Mouse (Mus musculus): ENCODE data around the gene Impdh1. TPM values are rescaled to one million over a fixed set of nuclear protein-coding genes. Genes with fewer than 3 reads are reported as not detected.
A peak's percentile ranks its signal among the peaks of the same experiment; 100 is the strongest.

Impdh1 gene
- polyA plus RNA-seq, 1 experiment from 2014 or later: 71.7 TPM

DNA sequence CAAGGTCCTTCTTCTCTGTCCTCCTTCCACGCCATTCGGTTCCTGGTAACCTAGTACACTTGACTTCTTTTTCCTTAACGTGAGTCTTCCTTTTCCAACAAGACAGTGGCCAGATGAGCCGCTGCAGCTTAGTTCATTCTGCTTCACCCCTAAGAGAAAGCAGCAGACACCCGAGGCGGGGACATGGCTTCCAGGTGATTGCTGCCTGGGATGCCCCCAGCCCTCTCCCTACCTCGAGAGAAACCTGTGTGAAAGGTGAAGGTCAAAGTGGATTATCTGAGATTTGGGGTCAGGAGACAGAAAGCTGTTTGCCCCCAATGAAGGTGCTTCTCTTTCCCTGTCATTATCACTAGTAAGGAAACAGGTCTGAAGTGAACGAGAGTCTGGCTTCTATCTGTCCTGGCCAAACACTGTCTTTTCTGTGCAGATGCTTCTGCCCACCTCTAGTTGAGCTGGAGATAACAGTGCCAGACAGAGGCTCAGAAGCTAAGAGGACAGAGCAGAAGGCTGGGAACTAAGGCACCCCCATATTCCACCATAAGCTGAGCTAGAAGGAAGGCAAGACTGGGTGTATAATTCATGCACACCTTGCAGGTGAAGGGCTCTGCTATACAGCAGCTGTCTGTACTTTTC, 16.8 kb downstream of the Impdh1 start:
- no peaks in the 10 kb centered on the region for H3K27me3 ChIP-seq
- H3K9me3 ChIP-seq: no peaks in the 10 kb centered on the region
- H3K4me2 ChIP-seq: peak overlapping the region; percentile 58
- peak overlapping the region; percentile 28; the same call in 1 of the 2 replicates for H3K9ac ChIP-seq
- peak overlapping the region; percentile 32 for H3K4me3 ChIP-seq
- no peak for ATAC-seq (ENCODE audit: low FRiP score, low read depth)
- WGBS: 46% methylated on average over 8 of the region's 8 CpGs
- peaks cover 19% of the 10 kb centered on the region; the same call in 1 of the 2 replicates for H3K36me3 ChIP-seq
- H3K4me1 ChIP-seq (replicated peaks): peaks cover 14% of the 10 kb centered on the region
- H3K27ac ChIP-seq (replicated peaks): 0 out of 2 replicates have a peak overlapping the region, but pooled peaks have one; percentile 9

- ATAC-seq (ENCODE audit: low FRiP score, low read depth): peak; percentile 86
- no peaks in the 10 kb centered on the region for H3K27me3 ChIP-seq
- peaks cover 14% of the 10 kb centered on the region for H3K4me1 ChIP-seq (replicated peaks)
- H3K36me3 ChIP-seq: peaks cover 15% of the 10 kb centered on the region; the same call in 1 of the 2 replicates
- WGBS: 6% methylated on average over 25 of the region's 25 CpGs
- H3K9ac ChIP-seq: peak overlapping the region; percentile 32
- H3K4me2 ChIP-seq: peak overlapping the region; percentile 58
- peak overlapping the region; percentile 64; the same call in 1 of the 2 replicates for H3K27ac ChIP-seq (replicated peaks)
- peak overlapping the region; percentile 32 for H3K4me3 ChIP-seq
- H3K9me3 ChIP-seq: no peaks in the 10 kb centered on the region
Measured at GRCm38 (mm10) chr6:29198309-29199222, 17.6 kb downstream of the Impdh1 start.

- Histone ChIP-seq H3K9ac (no peak overlapping the region), H3K4me2 (no peak overlapping the region), H3K27me3 (no peaks in the 10 kb centered on the region), H3K36me3 (0 out of 2 replicates have a peak, but pooled peaks cover 2% of the 10 kb centered on the region), H3K27ac (replicated peaks) (no peak overlapping the region), H3K9me3 (no peaks in the 10 kb centered on the region), H3K4me1 (replicated peaks) (peaks cover 14% of the 10 kb centered on the region), H3K4me3 (no peak overlapping the region)
- WGBS: 80% methylated on average over 5 of the region's 5 CpGs
- no peak for ATAC-seq (ENCODE audit: low FRiP score, low read depth)
Measured at GRCm38 (mm10) chr6:29195846-29196698, 20.1 kb downstream of the Impdh1 start.

DNA sequence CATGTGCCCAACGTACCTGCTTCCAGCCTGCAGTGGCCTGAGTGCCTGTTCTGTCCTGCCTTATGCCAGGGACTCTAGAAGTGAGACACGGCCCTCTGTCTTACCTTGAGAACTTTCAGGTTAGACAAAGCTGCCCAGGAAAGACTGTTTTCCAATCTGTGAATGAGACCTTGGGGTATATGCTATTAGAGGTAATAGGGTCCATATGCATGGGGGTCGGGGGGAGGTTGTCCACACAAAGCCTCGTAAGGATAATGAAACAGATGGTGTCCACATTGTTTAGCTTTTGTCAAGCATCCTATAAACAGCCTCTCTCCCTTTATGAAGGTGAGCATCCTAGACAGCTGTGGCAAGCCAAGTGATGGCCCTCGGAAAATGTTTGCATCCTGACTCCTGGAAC, 21.0 kb downstream of the Impdh1 start:
- no peaks in the 10 kb centered on the region for H3K36me3 ChIP-seq
- ATAC-seq (ENCODE audit: low FRiP score, low read depth): no peak
- H3K27ac ChIP-seq (replicated peaks): no peak overlapping the region
- WGBS: 79% methylated on average over 5 of the region's 5 CpGs
- no peaks in the 10 kb centered on the region for H3K27me3 ChIP-seq
- no peak overlapping the region for H3K4me3 ChIP-seq
- no peak overlapping the region for H3K4me2 ChIP-seq
- peaks cover 14% of the 10 kb centered on the region for H3K4me1 ChIP-seq (replicated peaks)
- no peak overlapping the region for H3K9ac ChIP-seq
- no peaks in the 10 kb centered on the region for H3K9me3 ChIP-seq

DNA sequence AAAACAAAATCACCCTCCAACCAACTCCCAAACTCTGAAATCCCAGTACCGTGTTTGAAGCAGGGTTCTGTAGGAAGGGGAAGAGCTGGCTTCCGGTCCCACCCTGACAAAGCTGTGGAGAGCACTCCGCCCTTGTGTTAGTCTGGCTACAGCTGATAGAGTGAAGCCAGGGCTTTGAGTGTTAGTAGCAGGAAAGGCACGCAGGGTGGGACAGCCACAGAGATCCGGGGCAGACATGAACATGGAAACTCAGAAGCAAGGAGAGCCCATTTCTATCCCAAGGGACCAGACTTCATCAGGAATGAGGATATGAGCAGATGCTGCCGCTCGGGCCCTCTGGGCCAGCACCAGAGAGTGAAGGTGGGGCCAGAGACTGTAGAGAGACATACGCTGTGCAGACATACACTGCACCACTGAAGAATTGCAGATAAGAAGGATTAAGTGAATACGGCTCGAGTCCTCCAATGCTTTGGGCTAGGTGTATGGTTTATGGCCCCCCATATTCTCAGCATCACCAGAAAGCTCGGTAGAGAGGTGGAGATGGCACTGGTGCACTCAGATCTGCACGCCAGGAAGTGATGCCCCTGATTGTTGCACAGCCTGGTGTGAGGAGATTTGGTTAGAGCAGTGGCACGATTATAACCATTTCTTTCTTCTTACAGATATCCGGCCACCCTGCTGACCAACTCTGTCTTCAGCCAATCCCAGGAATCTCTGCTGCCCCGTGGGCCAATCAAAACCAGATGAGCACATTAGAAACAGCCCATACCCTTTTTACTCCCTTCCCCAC, 22.0 kb downstream of the Impdh1 start:
- no peak overlapping the region for H3K4me3 ChIP-seq
- no peak overlapping the region for H3K27ac ChIP-seq (replicated peaks)
- peaks cover 14% of the 10 kb centered on the region for H3K4me1 ChIP-seq (replicated peaks)
- no peaks in the 10 kb centered on the region for H3K36me3 ChIP-seq
- WGBS: 78% methylated on average over 15 of the region's 15 CpGs
- no peak overlapping the region for H3K4me2 ChIP-seq
- H3K9me3 ChIP-seq: no peaks in the 10 kb centered on the region
- no peak overlapping the region for H3K9ac ChIP-seq
- no peaks in the 10 kb centered on the region for H3K27me3 ChIP-seq
- ATAC-seq (ENCODE audit: low FRiP score, low read depth): no peak

DNA sequence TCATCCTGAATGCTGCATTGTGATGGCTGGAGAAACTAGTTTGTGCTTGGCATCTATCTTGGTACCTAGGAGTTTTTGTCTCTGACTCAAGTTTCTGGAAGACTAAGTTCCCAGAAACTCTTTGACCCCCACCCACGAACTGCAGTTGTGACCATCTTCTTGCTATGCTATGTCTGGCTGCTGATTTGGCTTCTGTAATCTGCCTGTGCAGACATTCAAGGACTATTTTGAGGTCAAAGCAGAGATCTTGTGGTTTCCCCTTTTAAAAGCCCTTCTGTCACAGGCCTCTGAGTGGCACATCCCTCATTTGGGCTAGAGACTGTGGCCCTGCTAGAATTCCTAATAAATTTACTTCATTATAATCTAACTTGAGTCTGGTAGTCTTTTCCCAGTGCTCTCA, 28.2 kb downstream of the Impdh1 start:
- Histone ChIP-seq H3K36me3 (no peaks in the 10 kb centered on the region), H3K27ac (replicated peaks) (no peak overlapping the region), H3K9ac (no peak overlapping the region), H3K27me3 (no peaks in the 10 kb centered on the region), H3K4me3 (no peak overlapping the region), H3K9me3 (no peaks in the 10 kb centered on the region), H3K4me1 (replicated peaks) (no peaks in the 10 kb centered on the region), H3K4me2 (no peak overlapping the region)
- no peak for ATAC-seq (ENCODE audit: low FRiP score, low read depth)
- WGBS: 74% methylated on average over 1 of the region's 1 CpGs

- Histone ChIP-seq H3K36me3 (no peaks in the 10 kb centered on the region; the same call in 1 of the 2 replicates), H3K4me3 (peak overlapping the region; percentile 69), H3K4me1 (replicated peaks) (peaks cover 19% of the 10 kb centered on the region), H3K4me2 (peak overlapping the region; percentile 89), H3K9me3 (no peaks in the 10 kb centered on the region), H3K27ac (replicated peaks) (peak overlapping the region; percentile 93), H3K27me3 (peaks cover 3% of the 10 kb centered on the region; the same call in 1 of the 2 replicates), H3K9ac (peak overlapping the region; percentile 88)
- no peak for ATAC-seq (ENCODE audit: low FRiP score, low read depth)
- WGBS: 45% methylated on average over 8 of the region's 8 CpGs
Measured at GRCm38 (mm10) chr6:29179843-29180242, 36.3 kb downstream of the Impdh1 start.

- H3K4me1 ChIP-seq (replicated peaks): peaks cover 19% of the 10 kb centered on the region
- under 1% methylated on average over 64 of the region's 79 CpGs for WGBS
- H3K27ac ChIP-seq (replicated peaks): peak within 1 kb of the TSS; percentile 93
- peak within 1 kb of the TSS; percentile 69 for H3K4me3 ChIP-seq
- peak within 1 kb of the TSS; percentile 88 for H3K9ac ChIP-seq
- H3K4me2 ChIP-seq: peak within 1 kb of the TSS; percentile 89
- ATAC-seq (ENCODE audit: low FRiP score, low read depth): peak; percentile 82
- peaks cover 3% of the 10 kb centered on the region for H3K27me3 ChIP-seq
- no peaks in the 10 kb centered on the region for H3K9me3 ChIP-seq
- H3K36me3 ChIP-seq: no peaks in the 10 kb centered on the region; the same call in 1 of the 2 replicates
Measured at GRCm38 (mm10) chr6:29178888-29179658, 37.1 kb downstream of the Impdh1 start, which contains the start of gene Prrt4. Gene Prrt4, minus strand, starts transcription at chr6:29179584.

GRCm38 (mm10) chr6:29177901-29178879, 38.0 kb downstream of the Impdh1 start:
- Histone ChIP-seq H3K4me1 (replicated peaks) (peaks cover 19% of the 10 kb centered on the region), H3K4me3 (peak overlapping the region; percentile 69), H3K9me3 (no peaks in the 10 kb centered on the region), H3K36me3 (no peaks in the 10 kb centered on the region; the same call in 1 of the 2 replicates), H3K27ac (replicated peaks) (peak overlapping the region; percentile 93), H3K4me2 (peak overlapping the region; percentile 89), H3K27me3 (peaks cover 6% of the 10 kb centered on the region), H3K9ac (peak overlapping the region; percentile 88)
- 14% methylated on average over 15 of the region's 17 CpGs for WGBS
- peak; percentile 57 for ATAC-seq (ENCODE audit: low FRiP score, low read depth)
